Mouse (Mus musculus): ENCODE measurements around the gene Il27ra.
"Not testable (repeated sequence)": the region's sequence is repeated elsewhere in the genome, so short reads cannot be mapped to it uniquely, and the experiment has no call there.

Il27ra gene

GRCm38 (mm10) chr8:83994030-83994429 is 48.4 kb downstream of the Il27ra start:
- no peak for DNase-seq

GRCm38 (mm10) chr8:83992488-83992887 is 49.9 kb downstream of the Il27ra start:
- no peak for DNase-seq

GRCm38 (mm10) chr8:83990170-83990569 is 52.2 kb downstream of the Il27ra start:
- no peak for DNase-seq

- no peak for DNase-seq
Measured at GRCm38 (mm10) chr8:83989243-83989642, 53.1 kb downstream of the Il27ra start.

- DNase-seq: not testable (repeated sequence)
Measured at GRCm38 (mm10) chr8:83983222-83983621, 59.2 kb downstream of the Il27ra start.

GRCm38 (mm10) chr8:83982449-83982848 is 59.9 kb downstream of the Il27ra start:
- no peak for DNase-seq

DNA sequence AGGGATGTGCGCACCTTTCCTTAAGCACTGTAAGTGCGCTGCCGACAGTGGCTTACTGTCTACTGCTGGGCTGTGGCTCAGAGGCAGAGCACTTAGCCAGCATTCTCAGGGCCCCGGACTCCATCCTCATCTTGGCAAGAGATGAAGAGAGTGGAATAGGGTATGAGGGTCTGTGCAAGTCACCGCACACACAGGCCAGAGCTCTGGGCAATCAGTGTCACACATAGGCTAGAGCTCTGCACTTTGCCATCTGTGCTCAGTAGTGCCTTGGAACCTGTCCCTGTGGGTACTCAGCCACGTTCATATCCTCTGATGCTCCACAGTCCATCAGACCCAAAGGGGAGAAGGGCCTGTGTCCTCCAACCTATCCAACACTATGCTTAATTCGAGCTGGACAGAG is 60.9 kb downstream of the Il27ra start:
- DNase-seq: no peak

- DNase-seq: no peak
Measured at GRCm38 (mm10) chr8:83980845-83981244, 61.5 kb downstream of the Il27ra start.

Measured in cerebellum, adult 18-20 months (tissue).